Mouse (Mus musculus) E14TG2a.4 (cell line): ENCODE data around the gene Krtap5-2.

Source experiments
- CTCF ChIP-seq: conservative IDR thresholded peaks from 2 replicates; pipeline ENCODE4 v1.5.1; 2014; ENCODE audit warnings: low read length
- NANOG ChIP-seq: IDR thresholded peaks from 2 replicates; pipeline ENCODE4 v1.6.1; 2014; ENCODE audit warnings: borderline replicate concordance, low read length, mixed read lengths
- POU5F1 ChIP-seq: IDR thresholded peaks from 2 replicates; pipeline ENCODE4 v1.6.1; 2014; ENCODE audit warnings: low read length, borderline replicate concordance

GRCm38 (mm10) chr7:142128843-142129242 is 47.0 kb downstream of the Krtap5-2 start:
- TF ChIP-seq CTCF (no peak), NANOG (no peak), POU5F1 (no peak)
